Mouse (Mus musculus) liver, embryonic 16.5 days (tissue): ENCODE measurements at regions not wholly inside any gene's neighbourhood (a gene's known extent, or its start where the extent isn't known, plus 50 kb on each side); places are given as distances from the start of the nearest gene placed in this dataset.

Experiments used
- ATAC-seq: fragments of 200-750 bp; cut with Nextera tagmentation; 2 replicates; pipeline ENCODE4 v1.8.0; 2017; ENCODE audit warnings: low read depth, mild to moderate bottlenecking, moderate number of reproducible peaks, moderate library complexity
- H3K27ac ChIP-seq: fragments of 300-500 bp; sonication (generic); 2 replicates; pipeline ENCODE4 v1.5.1; 2014; ENCODE audit warnings: mild to moderate bottlenecking, low read length
- H3K27me3 ChIP-seq: fragments of 300-500 bp; sonication (generic); 2 replicates; pipeline ENCODE4 v1.6.1; 2014; ENCODE audit warnings: low read depth, low read length, mixed read lengths; ENCODE audit not compliant: control insufficient read depth, insufficient read depth
- H3K36me3 ChIP-seq: fragments of 300-500 bp; sonication (generic); 2 replicates; pipeline ENCODE4 v1.6.1; 2014; ENCODE audit warnings: mild to moderate bottlenecking; ENCODE audit not compliant: control insufficient read depth, insufficient read depth
- H3K4me1 ChIP-seq: fragments of 300-500 bp; sonication (generic); 2 replicates; pipeline ENCODE4 v1.6.1; 2014; ENCODE audit warnings: low read depth, low read length, mixed read lengths; ENCODE audit not compliant: control insufficient read depth
- H3K4me2 ChIP-seq: fragments of 300-500 bp; sonication (generic); 2 replicates; pipeline ENCODE4 v1.6.1; 2014; ENCODE audit warnings: low read depth, low read length, mixed read lengths
- H3K4me3 ChIP-seq: fragments of 300-500 bp; sonication (generic); 2 replicates; pipeline ENCODE4 v1.5.1; 2014; ENCODE audit warnings: low read depth, mild to moderate bottlenecking, low read length
- H3K9ac ChIP-seq: fragments of 300-500 bp; sonication (generic); 2 replicates; pipeline ENCODE4 v1.6.1; 2014; ENCODE audit warnings: low read depth, low read length
- H3K9me3 ChIP-seq: fragments of 300-500 bp; sonication (generic); replicated peaks from 2 replicates; pipeline ENCODE4 v1.6.1; 2016; ENCODE audit warnings: low read length; ENCODE audit not compliant: control insufficient read depth
- WGBS: fragments of 180-500 bp; shearing (Covaris S2); extraction: QIAGEN DNeasy Blood & Tissue Kit; methylation state at CpG from one replicate; pipeline ENCODE4 v1.1.7; 2014; ENCODE audit not compliant: insufficient replicate concordance; 5-methylcytosine and 5-hydroxymethylcytosine counted together

- 42% methylated on average over 7 of the region's 7 CpGs for WGBS
- H3K36me3 ChIP-seq: no peaks in the 10 kb centered on the region
- no peaks in the 10 kb centered on the region for H3K9me3 ChIP-seq
- no peaks in the 10 kb centered on the region for H3K27me3 ChIP-seq
- no peak for ATAC-seq
- no peaks in the 10 kb centered on the region for H3K4me1 ChIP-seq
- H3K4me3 ChIP-seq: no peak overlapping the region
- H3K9ac ChIP-seq: no peak overlapping the region
- no peak overlapping the region for H3K27ac ChIP-seq
- no peak overlapping the region for H3K4me2 ChIP-seq
Observed at GRCm38 (mm10) chr2:21908813-21909480, 318.4 kb upstream of the Myo3a start.

GRCm38 (mm10) chr2:21909481-21909966 is 317.8 kb upstream of the Myo3a start:
- WGBS: 5% methylated on average over 7 of the region's 7 CpGs
- H3K4me3 ChIP-seq: no peak overlapping the region
- no peaks in the 10 kb centered on the region for H3K27me3 ChIP-seq
- H3K4me2 ChIP-seq: no peak overlapping the region
- no peaks in the 10 kb centered on the region for H3K9me3 ChIP-seq
- H3K27ac ChIP-seq: no peak overlapping the region
- H3K36me3 ChIP-seq: no peaks in the 10 kb centered on the region
- no peaks in the 10 kb centered on the region for H3K4me1 ChIP-seq
- H3K9ac ChIP-seq: no peak overlapping the region
- ATAC-seq: no peak

DNA sequence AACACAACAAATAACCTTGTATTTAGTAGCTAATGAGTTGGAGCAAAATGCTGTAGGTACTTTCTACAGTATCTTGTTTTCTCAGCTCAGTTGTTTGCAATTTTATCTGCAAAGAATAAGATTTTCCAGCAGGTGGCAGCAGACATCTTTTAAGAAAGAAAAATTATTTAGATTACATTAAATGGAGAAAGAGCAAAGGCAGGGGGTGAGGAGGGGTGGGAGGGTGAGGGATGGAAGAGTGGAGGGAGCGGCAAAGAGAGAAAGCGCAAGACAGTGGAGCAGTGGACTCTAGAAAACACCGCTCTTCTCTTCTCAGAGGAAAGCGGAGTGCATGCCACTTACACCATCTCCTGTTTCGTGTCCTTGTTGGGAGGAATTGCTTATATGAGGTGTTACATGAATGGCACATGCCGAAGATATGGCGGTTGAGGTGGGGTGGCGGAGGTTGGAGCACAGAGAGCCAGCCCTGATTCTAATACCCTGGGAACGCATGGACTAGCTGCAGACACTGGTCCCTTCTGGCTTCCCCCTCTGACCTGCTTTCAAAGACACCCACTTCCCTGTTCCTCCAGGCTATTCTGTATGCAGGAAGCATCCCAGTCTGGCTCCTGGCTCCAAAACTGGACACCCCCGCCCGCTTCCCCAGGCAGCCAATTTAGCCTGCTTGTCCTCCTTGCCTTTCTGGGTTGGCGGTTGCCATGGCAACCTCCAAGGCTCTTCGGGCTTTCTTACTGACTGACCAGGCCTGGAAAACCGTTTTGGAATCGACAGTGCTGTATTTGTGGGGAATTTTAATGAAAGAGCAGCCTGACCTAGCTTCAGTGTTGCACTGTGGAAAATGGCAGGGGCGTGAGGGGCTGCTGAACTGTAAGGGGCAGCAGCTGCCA is 309.3 kb upstream of the Myo3a start:
- Histone ChIP-seq H3K9me3 (no peaks in the 10 kb centered on the region), H3K4me1 (no peaks in the 10 kb centered on the region), H3K4me2 (no peak overlapping the region), H3K27me3 (no peaks in the 10 kb centered on the region), H3K27ac (no peak overlapping the region), H3K9ac (no peak overlapping the region), H3K4me3 (no peak overlapping the region), H3K36me3 (no peaks in the 10 kb centered on the region)
- WGBS: 32% methylated on average over 16 of the region's 16 CpGs
- no peak for ATAC-seq

- H3K9ac ChIP-seq: no peak overlapping the region
- no peaks in the 10 kb centered on the region for H3K27me3 ChIP-seq
- WGBS: 63% methylated on average over 2 of the region's 2 CpGs
- H3K4me3 ChIP-seq: no peak overlapping the region
- no peaks in the 10 kb centered on the region for H3K36me3 ChIP-seq
- no peak overlapping the region for H3K4me2 ChIP-seq
- no peak for ATAC-seq
- no peaks in the 10 kb centered on the region for H3K9me3 ChIP-seq
- no peaks in the 10 kb centered on the region for H3K4me1 ChIP-seq
- no peak overlapping the region for H3K27ac ChIP-seq
Observed at GRCm38 (mm10) chr2:21919091-21919490, 308.2 kb upstream of the Myo3a start.

GRCm38 (mm10) chr2:21927656-21928055 is 299.6 kb upstream of the Myo3a start:
- Histone ChIP-seq H3K9ac (no peak overlapping the region), H3K4me2 (no peak overlapping the region), H3K27ac (no peak overlapping the region), H3K9me3 (no peaks in the 10 kb centered on the region), H3K36me3 (no peaks in the 10 kb centered on the region), H3K4me1 (no peaks in the 10 kb centered on the region), H3K4me3 (no peak overlapping the region), H3K27me3 (no peaks in the 10 kb centered on the region)
- 25% methylated on average over 1 of the region's 1 CpGs for WGBS
- ATAC-seq: no peak

- no peaks in the 10 kb centered on the region for H3K4me1 ChIP-seq
- no peaks in the 10 kb centered on the region for H3K27me3 ChIP-seq
- no peak overlapping the region for H3K9ac ChIP-seq
- WGBS: 71% methylated on average over 3 of the region's 3 CpGs
- no peaks in the 10 kb centered on the region for H3K9me3 ChIP-seq
- ATAC-seq: no peak
- H3K27ac ChIP-seq: no peak overlapping the region
- H3K4me2 ChIP-seq: no peak overlapping the region
- no peak overlapping the region for H3K4me3 ChIP-seq
- H3K36me3 ChIP-seq: no peaks in the 10 kb centered on the region
Observed at GRCm38 (mm10) chr2:21939993-21940392, 287.3 kb upstream of the Myo3a start.

- Histone ChIP-seq H3K36me3 (no peaks in the 10 kb centered on the region), H3K4me3 (no peak overlapping the region), H3K4me2 (no peak overlapping the region), H3K27me3 (no peaks in the 10 kb centered on the region), H3K27ac (no peak overlapping the region), H3K4me1 (no peaks in the 10 kb centered on the region), H3K9ac (no peak overlapping the region), H3K9me3 (no peaks in the 10 kb centered on the region)
- no peak for ATAC-seq
- WGBS: 37% methylated on average over 4 of the region's 4 CpGs
Observed at GRCm38 (mm10) chr2:21940797-21941487, 286.4 kb upstream of the Myo3a start.

DNA sequence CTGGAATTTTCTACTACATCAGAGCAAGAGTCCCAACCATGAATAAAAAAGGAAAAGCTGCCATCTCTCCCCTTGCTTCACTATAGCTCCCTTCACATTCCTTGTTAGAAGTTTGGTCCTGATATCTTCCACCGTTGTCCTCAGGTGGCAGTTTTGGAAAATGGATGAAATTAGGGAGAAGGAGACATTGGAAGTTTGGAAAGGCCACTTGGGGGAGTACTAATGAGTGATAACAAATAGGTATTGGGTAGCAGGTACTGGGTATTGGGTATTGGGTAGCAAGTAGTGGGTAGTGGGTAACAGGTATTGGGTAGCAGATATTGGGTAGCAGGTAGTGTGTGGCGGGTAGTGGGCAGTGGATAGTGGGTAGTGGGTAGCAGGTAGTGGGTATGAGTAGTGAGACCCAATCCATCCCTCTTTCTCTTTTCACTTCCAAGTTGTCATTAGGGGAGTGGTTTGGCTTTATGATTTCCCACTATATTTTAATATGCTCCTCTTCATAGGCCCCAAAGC is 285.8 kb upstream of the Myo3a start:
- Histone ChIP-seq H3K9ac (no peak overlapping the region), H3K4me1 (no peaks in the 10 kb centered on the region), H3K4me2 (no peak overlapping the region), H3K27me3 (no peaks in the 10 kb centered on the region), H3K9me3 (no peaks in the 10 kb centered on the region), H3K27ac (no peak overlapping the region), H3K36me3 (no peaks in the 10 kb centered on the region), H3K4me3 (no peak overlapping the region)
- no peak for ATAC-seq
- WGBS: 39% methylated on average over 2 of the region's 2 CpGs
